Mouse (Mus musculus) ovary, postnatal 10 days (tissue): ENCODE results near the gene Rin2.

Experiments used
- DNase-seq: peaks from one replicate; pipeline ENCODE4 v3.0.0; 2022; ENCODE audit warnings: low spot score

Rin2 gene

GRCm38 (mm10) chr2:145675142-145675755, at the start of gene Rin2:
Gene Rin2, plus strand, starts transcription at chr2:145675215.
- DNase-seq = peak; percentile 60

- DNase-seq = no peak
These were observed 43.8 kb upstream of the Rin2 start for GRCm38 (mm10) chr2:145631123-145631798.

GRCm38 (mm10) chr2:145631799-145632174, 43.2 kb upstream of the Rin2 start:
- no peak for DNase-seq

- no peak for DNase-seq
These were observed 41.2 kb upstream of the Rin2 start for GRCm38 (mm10) chr2:145633811-145634210.

GRCm38 (mm10) chr2:145640255-145640984, 34.6 kb upstream of the Rin2 start:
- no peak for DNase-seq

- no peak for DNase-seq
These were observed 19.5 kb upstream of the Rin2 start for GRCm38 (mm10) chr2:145655373-145655960.

GRCm38 (mm10) chr2:145656121-145656520, 18.9 kb upstream of the Rin2 start:
- no peak for DNase-seq

- DNase-seq = no peak
These were observed 18.3 kb upstream of the Rin2 start for GRCm38 (mm10) chr2:145656716-145657115.

- no peak for DNase-seq
These were observed 13.8 kb upstream of the Rin2 start for GRCm38 (mm10) chr2:145661242-145661641.

GRCm38 (mm10) chr2:145663899-145664298, 11.1 kb upstream of the Rin2 start:
- DNase-seq = no peak

GRCm38 (mm10) chr2:145664311-145664710, 10.7 kb upstream of the Rin2 start:
- no peak for DNase-seq

- no peak for DNase-seq
These were observed 6.9 kb upstream of the Rin2 start for GRCm38 (mm10) chr2:145668135-145668534.

- DNase-seq = no peak
These were observed 4.9 kb upstream of the Rin2 start for GRCm38 (mm10) chr2:145670131-145670530.

- no peak for DNase-seq
These were observed 396 bp upstream of the Rin2 start for GRCm38 (mm10) chr2:145674496-145675141.

GRCm38 (mm10) chr2:145675756-145676543, 935 bp downstream of the Rin2 start:
- DNase-seq = peak; percentile 38

GRCm38 (mm10) chr2:145676544-145676925, 1.5 kb downstream of the Rin2 start:
- DNase-seq = no peak

GRCm38 (mm10) chr2:145676936-145677335, 1.9 kb downstream of the Rin2 start:
- DNase-seq = no peak

GRCm38 (mm10) chr2:145680141-145680540, 5.1 kb downstream of the Rin2 start:
- no peak for DNase-seq

GRCm38 (mm10) chr2:145680762-145681161, 5.7 kb downstream of the Rin2 start:
- no peak for DNase-seq

GRCm38 (mm10) chr2:145681626-145682025, 6.6 kb downstream of the Rin2 start:
- DNase-seq = no peak

- no peak for DNase-seq
These were observed 7.9 kb downstream of the Rin2 start for GRCm38 (mm10) chr2:145682924-145683323.

GRCm38 (mm10) chr2:145683536-145683935, 8.5 kb downstream of the Rin2 start:
- peak; percentile 39 for DNase-seq
